Mouse (Mus musculus): ENCODE measurements at regions not wholly inside any gene's neighbourhood (a gene's known extent, or its start where the extent isn't known, plus 50 kb on each side); places are given as distances from the start of the nearest gene placed in this dataset.

DNA sequence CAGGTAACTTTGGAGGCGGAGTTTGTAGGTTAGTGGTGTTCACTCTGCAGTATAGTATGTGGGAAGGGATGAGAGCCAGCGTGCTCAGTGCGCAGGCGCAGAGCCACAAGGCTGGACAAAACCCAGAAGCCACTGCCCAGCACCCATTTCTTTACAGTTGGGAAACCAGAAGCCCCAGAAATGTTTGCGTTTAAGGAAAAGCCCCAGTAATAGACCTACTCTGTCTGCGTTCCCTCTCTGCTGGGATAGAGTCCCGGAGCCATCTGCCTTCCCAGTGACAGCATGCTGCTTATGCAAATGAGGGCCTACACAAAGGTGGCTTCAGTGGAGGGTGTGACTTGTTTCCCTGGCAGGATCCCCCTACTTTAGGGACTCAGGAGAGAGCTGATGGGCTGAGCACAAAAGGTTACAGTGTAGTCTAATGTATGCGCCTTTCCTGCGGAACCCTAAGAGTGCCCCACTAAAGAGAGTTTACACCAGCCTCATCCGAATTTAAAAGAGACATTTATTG, 456.0 kb downstream of the Irx1 start:
- no peak for DNase-seq (ENCODE audit: low read depth)

DNA sequence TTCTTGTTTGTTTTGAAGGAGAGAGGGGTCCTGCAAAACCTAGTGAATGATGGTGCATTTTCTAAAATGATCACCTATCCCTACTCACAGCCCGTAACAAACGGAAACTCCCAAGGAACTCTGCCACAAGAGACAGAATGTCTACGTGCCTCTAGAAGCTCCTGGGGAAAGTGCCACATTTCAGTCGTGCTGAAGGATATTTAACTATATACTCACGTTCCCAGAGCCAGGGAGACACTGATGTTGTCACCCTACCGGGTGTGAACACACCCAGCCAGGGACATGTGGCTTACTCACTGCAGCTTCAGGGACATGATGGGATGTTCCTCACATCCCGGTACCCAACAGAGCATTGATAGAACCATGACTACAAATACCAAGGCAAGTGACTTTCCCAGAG, 456.7 kb downstream of the Irx1 start:
- no peak for DNase-seq (ENCODE audit: low read depth)

GRCm38 (mm10) chr13:71489773-71490172, 473.8 kb downstream of the Irx1 start:
- DNase-seq (ENCODE audit: low read depth), result no peak

DNA sequence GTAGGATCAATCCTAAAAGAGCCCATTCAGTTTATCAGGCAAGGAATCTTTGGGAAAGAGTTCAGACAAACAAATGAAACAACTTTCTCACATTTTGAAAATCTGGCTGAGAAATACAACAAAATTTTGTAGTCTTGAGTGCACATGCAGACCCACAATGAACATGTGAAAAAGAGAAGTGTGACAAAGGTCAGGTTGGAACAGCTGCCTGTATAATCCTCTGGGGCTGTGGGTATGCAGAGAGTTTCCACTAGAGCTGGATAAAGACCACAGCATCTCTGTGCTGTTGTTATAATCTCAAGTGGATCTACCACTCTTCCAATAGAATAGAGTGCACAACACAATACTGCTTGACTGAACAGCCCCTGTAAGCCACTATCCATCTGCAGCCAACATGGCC, 482.3 kb downstream of the Irx1 start:
- DNase-seq (ENCODE audit: low read depth), result no peak

GRCm38 (mm10) chr13:71461552-71461951, 502.0 kb downstream of the Irx1 start:
- peak; percentile 70 for DNase-seq (ENCODE audit: low read depth)

DNA sequence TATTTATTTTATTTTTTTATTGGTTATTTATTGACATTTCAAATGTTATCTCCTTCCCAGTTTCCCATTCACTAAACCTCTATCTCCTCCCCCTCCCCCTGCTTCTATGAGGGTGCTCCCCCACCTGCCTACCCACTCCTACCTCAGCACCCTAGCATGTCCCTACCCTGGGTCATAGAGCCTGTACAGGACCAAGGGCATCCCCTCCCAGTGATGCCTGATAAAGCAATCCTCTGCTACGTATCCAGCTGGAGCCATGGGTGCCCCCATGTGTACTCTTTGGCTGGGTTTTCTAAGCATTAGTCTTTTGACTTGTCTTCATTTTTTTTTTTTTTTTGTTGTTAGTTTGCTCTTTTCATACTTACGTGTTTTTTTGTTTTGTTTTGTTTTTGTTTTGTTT, 502.9 kb downstream of the Irx1 start:
- no peak for DNase-seq (ENCODE audit: low read depth)

DNA sequence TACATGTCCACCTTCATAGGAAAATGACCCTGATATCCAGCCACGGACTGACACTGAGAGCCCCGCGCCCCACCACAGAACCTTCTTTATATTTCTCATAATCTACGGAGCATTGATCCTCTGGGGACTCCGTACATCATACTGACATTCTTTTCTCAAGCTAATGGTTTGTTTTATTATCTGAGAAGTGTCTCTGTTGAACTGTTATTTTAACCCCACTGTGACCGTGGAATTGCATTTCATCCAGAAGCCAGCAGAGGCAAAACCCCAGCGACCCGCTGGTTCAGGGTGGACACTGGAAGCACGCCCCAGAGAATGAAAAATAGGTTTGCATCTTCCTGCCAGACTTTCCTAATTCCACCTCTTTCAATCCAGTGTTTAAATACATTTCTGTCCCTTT, 503.4 kb downstream of the Irx1 start:
- no peak for DNase-seq (ENCODE audit: low read depth)

GRCm38 (mm10) chr13:71459022-71459536, 504.4 kb downstream of the Irx1 start:
- DNase-seq (ENCODE audit: low read depth), result no peak

- DNase-seq (ENCODE audit: low read depth), result no peak
Observed at GRCm38 (mm10) chr13:71458061-71458935, 505.2 kb downstream of the Irx1 start.

DNA sequence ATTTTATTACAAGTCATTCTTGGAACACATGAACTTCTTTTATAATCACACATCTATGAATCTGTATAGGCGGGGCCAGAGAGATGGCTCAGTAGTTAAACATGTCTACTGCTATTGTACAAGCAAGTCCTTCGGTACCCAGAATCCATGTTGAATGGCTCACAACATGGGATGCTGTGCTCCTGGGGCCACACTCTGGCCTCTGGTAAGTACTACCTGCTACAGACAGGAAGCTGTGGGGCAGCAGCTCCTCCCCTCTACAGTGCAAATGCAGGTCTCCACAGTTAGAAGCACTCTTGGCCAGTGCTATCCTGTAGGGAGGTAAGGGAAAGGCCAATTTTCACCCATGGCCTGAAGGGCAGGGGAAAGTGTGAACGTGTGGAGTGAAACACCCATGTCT, 506.0 kb downstream of the Irx1 start:
- no peak for DNase-seq (ENCODE audit: low read depth)

- DNase-seq (ENCODE audit: low read depth), result peak; percentile 70
Observed at GRCm38 (mm10) chr13:71452258-71452657, 511.3 kb downstream of the Irx1 start.

DNA sequence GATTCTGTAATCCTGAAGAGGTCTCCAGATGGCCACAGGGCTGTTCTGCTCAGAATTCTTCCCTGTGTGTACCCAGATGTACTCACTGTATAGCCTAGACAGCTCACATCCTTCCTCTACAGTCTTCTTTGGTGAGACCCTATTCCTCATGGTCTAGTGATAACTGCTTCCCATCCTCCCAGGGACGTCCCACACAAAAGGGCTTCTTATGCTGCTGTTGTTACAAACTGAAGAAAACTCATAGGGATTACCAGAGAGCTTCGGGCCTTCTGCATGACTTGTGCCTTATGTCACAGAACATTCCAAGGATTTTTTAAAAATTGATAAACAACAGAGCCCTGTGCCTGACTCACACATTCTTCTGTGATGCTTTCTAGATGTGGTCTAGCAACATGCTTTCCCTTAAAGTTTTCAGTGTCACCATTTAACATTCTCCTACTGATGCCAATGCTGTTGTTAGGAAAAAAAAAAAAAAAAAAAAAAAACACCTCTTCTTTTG, 525.9 kb downstream of the Irx1 start:
- no peak for DNase-seq (ENCODE audit: low read depth)

DNA sequence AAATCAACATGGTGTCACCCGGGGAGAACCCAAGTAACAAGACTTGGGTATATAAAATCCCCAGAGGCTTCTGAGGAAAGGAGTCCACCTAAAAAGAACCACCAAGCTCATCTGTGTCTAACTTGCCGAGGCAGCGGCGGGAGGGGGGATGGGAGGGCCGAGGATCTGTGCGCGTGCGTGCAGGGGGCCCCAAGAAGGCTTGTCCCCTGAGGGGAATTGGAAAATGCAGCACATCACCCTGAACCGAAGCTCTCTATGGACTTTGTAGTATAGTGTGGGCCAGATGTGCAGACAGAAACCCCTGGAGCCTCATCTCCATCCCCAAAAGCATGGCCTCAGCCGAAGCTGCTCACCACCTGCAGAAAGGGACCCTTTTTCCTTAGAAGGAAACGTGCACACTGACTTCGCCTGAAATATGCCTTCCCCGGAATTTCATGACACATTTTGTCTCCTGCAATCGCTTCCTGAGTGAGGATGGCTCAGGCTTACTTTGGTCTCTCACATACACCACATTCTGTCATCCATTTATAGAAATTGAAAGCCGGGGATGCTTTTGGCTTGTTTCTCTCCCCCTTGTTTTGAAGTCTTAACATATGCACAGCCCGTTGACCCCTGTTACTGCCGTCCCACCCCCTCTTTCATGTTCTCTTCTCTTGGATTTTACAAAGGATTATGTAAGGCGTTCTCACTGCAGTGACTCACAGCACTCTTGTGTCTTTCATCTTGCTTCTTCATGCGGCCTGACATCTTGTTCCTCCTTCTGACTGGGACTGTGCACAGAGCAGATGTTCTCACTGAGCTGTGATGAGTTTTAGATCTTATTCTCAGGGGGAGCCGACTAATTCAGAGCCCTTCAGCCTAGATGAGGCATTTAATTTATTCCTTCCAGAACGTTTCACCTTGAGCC, 559.6 kb downstream of the Irx1 start:
- DNase-seq (ENCODE audit: low read depth), result no peak

DNA sequence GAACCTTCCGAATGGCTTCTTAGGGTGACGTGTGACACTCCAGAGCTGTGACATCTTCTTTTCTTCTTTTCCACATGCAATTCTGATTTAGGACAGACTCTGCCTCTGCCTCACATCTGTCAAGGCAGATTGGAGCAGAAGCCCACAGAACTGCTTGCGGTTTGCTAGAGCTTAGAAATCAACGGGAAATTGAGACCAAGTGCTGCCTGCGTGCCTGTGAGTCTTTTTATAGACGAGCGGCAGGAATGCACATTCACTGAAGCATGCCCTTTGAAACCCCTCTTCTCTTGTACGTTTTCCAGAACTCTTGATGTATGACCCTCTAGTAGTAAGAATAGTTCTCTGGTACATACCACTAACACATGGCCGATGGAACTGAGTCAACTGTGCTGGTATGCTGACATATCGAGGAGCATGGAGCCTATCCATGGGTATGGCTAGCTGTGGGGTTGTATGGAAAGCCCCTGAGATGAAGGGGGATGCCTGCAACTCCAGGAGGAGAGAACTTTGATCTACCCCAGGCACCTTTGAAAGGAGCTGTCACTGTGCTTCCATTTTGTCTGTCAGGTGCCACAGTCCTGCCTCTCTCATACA, 552.2 kb upstream of the Adamts16 start:
- no peak for DNase-seq (ENCODE audit: low read depth)

DNA sequence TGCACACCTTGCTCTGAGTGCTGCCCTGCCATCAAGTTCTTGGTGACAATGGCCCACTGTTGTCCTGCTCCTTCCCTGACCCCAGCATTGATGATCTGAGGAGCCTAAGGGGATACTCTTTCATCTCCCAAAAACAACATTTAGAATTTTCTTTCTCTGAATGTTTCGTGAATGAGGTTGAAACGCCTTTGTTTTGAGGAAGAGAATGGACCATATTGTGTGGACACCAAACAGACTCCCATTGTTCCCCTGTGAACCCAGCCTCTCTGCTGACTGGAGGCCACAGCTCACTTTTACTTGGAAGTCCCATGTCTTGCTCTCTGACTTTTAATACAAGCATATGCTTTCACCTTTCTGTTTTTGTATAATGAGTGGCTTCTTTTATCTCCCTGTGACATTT, 537.0 kb upstream of the Adamts16 start:
- no peak for DNase-seq (ENCODE audit: low read depth)

- peak; percentile 99 for DNase-seq (ENCODE audit: low read depth)
Observed at GRCm38 (mm10) chr13:71375909-71376606, 534.4 kb upstream of the Adamts16 start.

DNA sequence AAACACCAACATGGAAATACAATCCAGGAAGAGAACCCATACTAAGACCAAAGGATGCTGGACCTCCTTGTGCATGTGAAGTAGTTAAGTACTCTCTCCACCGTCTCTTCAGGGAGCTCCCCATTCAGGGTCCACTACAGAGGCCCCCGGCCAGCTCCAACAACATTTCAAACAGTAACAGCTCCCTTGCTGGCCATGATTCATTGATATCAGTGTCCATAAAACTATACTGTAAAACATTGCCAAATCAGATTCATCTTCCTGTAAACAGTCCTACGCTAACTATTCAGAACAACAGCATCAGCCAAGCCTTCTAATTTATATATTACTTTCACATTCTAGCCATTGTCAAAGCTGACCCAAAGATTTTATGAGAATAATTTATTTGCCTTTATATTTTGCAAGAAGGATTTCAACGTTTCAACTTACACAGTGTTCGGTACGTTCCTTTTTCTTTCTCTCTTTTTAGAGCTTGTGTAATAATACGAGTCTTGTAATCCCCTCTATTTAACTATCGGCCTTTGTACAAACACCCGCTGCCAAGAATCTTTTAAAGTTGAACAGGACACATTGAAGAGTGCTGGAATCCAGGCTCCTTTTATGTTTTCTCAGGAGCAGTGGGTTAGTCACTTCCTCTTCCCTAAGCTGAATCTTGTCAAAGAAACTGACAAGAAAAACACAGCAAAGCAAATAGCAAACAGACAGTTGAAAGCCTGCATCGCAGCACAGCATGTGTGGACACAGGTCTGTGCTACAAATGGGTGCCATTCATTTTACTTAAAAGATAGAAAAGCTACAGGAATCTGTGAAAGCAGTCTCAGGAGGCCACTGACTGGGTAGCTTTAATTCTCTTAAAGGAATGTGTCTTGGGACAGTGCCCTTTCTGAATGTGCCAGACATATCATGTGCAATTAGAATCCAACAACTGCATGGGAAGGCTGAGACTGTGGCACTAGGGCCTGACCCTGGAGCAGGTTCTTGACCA, 531.4 kb upstream of the Adamts16 start:
- DNase-seq (ENCODE audit: low read depth), result peak; percentile 86

- DNase-seq (ENCODE audit: low read depth), result peak; percentile 77
Observed at GRCm38 (mm10) chr13:71369832-71370231, 528.2 kb upstream of the Adamts16 start.

GRCm38 (mm10) chr13:71365261-71365660, 523.6 kb upstream of the Adamts16 start:
- no peak for DNase-seq (ENCODE audit: low read depth)

GRCm38 (mm10) chr13:71362311-71362710, 520.7 kb upstream of the Adamts16 start:
- peak; percentile 98 for DNase-seq (ENCODE audit: low read depth)

All from gonadal fat pad, adult 2 months (tissue).